Mouse (Mus musculus): ENCODE results near the gene Tenm3.

Tenm3 gene

DNA sequence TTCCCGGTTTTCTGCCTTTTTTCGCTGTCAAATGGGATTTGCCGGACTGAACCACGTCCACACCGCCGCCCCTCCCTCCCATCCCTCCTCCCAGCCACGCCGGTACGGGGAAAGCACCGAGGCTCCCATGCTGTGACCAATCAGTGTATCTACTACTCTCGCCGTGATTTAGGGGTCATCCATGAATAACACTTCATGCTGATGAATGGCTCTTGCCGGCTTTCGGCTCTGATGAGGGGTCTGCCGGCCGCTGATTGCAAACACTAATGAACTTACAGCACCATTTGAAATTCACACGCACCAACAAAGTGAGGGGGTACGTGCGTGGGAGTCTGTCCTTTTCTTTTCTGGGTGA, at the start of gene Tenm3:
Gene Tenm3 (minus strand): TSS at position 21 of the 355 bp plus-strand sequence.
- no peak for DNase-seq (ENCODE audit: low spot score in 2 of 2)

DNA sequence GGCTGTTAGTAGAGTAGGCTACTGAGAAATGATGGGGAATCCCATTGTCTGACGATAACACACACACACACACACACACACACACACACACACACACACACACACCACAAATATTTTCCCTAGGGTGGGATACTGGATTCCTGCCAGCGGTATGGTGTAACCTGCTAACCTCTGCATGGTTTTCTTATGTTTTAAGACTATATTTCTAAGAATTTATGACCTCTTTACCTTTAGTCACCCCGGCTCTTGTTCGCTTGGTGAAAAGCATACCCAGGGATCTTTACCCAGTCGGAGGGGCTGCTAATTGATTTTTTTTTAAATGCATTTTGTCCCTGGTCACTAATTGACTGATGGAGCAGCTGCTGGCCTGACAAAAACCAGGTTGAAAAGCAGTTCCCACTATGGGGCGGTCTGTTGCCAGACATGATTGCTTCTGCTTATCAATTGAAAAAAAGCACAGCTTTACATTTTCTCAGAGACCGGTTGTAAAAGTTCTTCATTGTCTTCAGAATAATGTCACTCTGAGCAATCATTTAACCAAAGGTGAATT, 46.5 kb upstream of the Tenm3 start:
- no peak for DNase-seq (ENCODE audit: low spot score in 2 of 2)

DNA sequence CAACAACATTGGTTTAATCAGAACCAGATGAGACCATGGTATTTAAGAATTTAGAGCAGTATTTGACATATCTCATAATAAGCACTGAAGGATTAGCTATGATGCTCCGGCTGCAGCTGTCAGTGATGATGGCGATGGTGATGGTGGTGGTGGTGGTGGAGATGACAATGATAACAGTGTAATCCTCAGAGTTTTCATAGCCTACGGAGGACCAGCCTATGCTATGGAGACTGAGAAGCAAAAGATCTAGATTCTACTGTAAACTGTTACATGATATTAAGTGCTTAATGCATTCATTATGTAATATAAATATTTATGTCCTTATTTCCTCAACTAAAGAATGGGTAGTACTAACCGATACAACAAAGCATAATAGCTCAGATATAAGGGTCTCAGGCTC, 40.5 kb upstream of the Tenm3 start:
- no peak for DNase-seq (ENCODE audit: low spot score in 2 of 2)

DNA sequence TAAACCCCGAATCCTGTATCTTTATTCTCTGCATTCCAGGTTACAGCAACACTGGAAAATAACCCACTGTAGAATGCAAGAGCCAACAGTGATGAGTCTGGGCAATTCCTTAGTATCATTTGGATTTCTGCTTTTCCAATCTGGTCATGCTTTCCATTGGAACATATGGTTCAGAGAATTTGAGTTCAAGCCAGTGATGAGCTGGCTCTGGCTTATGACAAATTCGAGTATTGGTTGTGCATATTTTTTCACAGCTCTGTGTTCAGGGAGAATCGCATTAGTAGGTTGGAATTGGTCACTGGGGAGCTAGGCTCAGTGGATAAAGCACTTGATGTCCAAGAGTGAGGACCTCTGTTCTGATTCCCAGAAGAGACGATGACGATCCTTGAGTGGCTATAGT, 36.8 kb upstream of the Tenm3 start:
- no peak for DNase-seq (ENCODE audit: low spot score in 2 of 2)

DNA sequence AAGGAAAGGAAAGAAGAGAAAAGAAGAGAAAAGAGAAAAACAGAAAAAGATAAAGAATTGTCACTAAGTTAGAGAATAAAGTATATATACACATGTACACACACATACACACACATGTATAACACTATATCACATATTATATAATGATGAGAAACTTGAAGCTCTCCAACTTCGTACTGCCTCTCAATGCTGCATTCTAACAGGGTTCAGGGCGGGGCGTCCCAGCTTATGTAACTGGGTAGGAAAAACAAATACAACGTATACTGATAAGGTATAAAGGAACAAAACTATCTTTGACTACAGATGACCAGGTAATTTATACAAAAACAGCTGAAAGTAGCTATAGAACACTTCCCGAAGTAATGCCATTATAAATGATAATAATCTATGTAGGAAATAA, 22.2 kb upstream of the Tenm3 start:
- DNase-seq (ENCODE audit: low spot score in 2 of 2) = no peak

DNA sequence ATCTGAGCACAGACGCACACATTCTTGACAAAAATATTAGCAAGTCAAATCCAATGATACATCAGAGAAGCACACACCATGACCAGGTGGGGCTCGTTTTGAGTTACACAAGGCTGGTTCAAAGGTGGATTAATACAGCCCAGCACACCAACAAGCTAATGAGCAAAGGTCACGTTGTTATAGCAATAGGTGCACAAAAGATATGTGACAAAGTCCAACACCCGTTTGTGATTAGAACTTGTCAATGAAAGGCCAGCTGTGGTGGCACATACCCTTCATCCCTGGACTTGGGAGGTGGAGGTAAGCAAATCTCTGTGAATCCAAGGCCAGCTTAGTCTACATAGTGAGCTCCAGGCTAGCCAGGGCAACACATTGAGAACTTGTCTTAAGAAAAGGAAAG, 21.7 kb upstream of the Tenm3 start:
- no peak for DNase-seq (ENCODE audit: low spot score in 2 of 2)

DNA sequence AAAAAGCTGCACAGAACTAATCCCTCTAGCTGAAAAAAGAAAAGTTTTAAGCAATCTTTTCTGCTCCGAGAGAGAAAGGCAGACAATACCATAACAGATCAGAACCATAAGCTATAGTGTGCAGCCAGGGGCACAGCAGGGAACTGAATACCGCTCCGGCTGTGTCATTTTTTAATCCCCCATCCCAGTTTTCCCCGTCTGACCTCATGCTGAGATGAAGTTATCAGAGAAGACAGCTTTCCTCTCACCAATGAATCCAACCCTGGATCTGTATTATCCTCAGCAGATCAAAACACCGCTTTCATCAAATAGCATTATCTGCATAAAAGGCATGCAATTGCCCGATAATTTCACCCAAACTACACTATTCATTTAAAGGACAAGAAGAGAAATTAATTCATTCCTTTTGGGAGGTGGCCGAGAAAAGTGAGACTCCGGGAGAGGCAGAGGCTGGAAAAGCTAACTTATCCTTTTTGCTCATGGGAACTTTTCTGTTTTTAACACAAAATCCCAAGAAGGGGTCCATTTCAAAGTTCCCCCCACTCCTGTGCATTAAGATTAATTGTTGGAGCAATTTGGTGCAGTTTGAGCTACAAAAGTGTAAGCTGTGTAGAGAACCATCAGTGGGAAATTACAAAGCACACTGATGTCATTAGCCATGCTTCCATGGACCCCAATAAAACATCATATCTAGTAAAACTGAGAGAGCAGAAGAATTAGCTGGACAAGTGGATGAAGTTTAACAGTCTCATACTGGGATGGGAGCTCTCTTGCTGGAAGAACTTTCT, 6.7 kb upstream of the Tenm3 start:
- DNase-seq (ENCODE audit: low spot score in 2 of 2) = no peak

DNA sequence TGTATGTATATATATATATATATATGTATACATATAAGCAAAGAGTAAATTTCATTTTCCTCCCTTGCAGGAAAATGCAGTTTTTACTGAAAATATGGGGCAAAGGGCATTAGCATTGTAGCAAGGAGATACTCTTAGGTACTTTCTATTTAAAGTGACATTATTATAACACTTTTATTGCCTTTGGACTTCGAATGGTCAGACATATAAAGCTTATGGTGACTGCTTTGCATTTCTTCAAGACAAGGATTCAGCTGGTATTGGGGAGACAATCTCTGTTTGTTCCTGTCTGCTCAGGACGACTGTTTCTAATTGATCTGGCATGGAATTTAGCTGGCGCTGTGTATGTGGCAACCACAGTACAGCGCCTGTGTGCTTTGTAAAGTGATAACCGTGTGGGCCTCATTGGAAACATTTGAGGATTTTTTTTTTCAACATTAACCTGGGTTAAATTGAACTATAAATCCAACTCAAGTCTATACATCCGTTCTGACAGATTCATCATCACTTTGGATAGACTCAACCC, 5.4 kb upstream of the Tenm3 start:
- no peak for DNase-seq (ENCODE audit: low spot score in 2 of 2)

DNA sequence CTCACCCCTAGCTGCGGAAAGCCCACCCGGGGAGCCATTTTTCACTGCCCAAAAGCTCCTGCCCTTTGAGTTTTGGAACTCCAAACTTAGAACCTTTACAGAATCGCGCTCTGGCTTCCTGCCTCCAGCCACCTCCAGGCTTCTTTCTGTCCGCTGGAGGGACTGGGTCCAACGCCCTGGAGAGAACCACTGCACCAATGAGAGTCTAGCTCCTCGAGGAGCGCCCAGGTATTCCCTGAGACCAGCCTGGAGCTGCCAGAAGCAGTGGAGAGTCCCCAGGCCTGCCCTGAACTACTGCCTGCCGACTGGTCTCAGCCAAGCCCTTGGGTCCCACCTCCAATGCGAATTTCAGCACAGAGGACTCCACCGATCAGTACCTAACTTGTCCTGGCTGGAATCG, 1.2 kb upstream of the Tenm3 start:
- no peak for DNase-seq (ENCODE audit: low spot score in 2 of 2)

DNA sequence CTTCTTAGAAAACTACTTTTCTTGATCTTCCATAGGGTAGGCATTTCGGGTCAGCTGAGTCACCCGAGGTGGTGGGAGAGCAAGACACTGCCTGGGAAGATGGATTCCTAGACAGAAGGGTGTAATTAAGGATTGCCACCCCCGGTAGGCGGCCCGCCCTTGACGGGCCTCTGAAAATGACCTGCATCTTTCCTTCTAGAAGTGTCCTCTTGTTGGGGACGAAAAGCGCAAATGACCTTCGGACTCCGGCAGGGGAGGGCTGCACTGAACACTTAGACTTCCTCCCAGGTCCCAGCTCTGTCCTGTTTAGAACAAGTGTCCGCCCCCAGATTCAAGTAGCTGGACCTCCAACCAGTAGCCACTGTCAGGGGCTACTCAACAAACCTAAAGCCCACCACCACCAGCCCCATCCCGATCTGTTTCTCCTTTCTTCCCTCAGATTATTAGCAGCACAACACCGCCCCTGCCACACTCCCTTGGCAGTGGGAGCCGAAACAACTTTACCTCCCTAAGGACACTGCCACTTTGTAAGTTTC, 687 bp upstream of the Tenm3 start:
- no peak for DNase-seq (ENCODE audit: low spot score in 2 of 2)

DNA sequence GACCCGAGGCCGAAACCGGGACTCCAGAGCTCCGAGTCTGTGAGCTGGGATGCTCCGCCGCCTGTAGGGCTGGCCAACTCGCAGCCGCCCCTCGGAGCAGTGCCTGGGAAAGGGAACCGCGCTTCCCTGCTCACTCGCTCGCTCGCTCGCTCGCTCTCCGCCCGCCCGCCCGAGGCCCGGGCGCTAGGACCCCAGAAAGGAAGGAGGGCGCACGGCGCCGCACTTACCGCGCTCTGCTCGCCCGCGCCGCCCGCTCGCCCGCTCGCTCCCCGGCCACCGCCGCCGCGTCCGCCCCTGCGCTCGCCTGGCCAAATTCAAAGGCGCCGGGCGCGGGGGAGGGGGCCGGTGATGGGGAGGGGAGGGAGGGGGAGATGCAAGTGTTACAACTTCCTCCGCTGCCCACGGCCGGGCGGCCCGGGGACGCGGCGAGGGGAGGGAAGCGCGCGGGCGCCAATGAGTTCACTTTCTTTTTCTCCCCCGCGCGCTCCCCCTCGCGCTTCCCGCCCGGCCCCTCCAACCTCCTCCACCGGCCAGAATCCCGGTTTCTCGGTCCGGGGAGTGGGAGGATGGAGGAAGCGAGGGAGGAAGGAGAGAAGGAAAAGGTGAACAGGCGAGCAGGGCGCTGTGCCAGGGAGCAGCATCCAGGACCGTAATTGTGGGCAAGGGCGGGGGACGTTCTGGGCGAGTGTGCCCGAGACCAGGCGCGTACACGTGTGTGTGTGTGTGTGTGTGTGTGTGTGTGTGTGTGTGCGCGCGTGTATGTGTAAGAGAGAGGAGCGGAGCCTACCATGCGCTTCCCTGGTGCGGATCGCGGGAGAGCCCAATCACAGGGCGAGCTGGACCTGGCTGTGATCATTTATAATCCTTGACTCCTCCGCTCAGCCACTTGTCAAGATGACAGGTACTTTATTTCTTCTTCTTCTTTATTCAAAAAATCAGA, 490 bp downstream of the Tenm3 start:
- DNase-seq (ENCODE audit: low spot score in 2 of 2) = peak in 1 of 2 experiments; percentile 41

DNA sequence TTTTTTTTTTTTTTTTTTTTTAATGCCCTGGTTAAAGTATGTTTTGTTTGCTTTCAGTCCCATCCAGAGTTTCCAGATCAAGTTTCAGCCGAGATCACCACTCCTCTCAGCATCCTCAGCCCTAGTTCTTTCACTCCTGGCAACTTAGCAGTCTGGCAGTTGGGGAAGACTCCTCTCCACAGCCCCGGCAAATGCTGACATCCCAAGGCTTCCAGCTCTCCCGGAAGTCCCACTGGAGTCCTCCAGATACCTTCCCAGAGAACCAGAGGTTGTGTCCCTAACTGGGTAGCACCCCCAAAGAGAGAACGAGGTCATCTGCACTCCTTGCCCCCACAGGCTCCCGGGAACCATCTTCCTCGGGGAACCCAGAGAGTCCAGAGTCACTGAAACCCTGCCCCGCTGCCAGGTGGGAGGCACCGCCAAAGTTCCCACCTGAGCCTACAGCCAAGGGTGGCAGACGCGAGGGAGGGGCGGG, 1.2 kb downstream of the Tenm3 start:
- DNase-seq (ENCODE audit: low spot score in 2 of 2) = no peak

DNA sequence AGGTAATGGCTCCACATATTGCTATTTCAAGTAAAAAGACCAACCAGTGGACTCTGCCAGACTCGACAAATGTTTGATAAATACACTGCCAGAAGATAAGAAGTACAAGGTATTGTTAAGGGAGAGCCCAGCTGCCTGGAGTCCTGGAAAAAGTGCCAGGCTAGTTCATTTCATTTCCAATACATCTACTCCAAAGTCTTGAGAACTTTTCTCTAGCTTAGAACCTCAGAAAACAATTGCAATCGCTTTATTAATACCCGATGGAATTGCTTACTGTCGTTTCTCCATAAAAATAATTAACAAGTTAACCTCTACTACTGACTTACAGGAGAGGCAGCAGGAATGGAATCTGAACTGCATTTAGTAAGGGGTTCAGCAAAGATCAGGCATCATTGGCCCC, 1.7 kb downstream of the Tenm3 start:
- DNase-seq (ENCODE audit: low spot score in 2 of 2) = no peak

DNA sequence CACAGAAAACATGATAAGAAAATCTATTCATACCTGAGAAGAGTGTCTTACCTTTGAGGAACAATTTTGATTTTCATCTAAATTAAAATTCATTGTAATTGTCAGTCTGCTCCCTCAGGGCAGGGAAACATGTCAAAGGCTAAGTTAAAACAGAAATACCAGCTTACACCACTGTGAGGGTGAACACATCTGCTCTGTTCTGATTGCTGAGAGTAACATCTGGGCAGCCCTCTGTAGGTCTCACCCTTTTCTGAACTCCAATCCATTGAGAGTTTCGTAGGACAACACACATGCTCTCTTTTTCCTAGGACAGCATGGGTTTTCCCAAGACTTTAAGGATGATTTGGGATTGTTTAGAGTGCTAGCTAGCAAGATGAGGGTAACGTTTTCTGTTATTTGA, 8.0 kb downstream of the Tenm3 start:
- DNase-seq (ENCODE audit: low spot score in 2 of 2) = no peak

DNA sequence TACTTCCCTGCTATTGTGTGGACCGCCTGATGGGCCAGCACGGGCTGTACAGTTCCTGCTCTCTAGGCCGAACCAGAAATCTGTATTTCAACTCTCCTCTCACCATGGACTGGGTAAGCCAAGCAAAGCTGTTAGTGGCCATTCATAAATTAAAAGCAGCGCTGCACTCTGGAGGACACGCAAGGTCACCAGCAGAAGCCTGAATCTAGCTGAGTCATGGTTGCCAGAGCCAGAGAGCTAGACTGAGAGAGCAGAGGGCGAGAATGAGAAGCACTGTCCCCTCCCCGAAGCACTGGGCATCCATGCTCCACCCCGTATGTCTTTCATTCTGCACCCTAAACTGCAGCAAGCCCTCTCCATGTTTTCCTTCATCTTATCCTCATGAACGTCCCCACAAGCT, 16.3 kb downstream of the Tenm3 start:
- DNase-seq (ENCODE audit: low spot score in 2 of 2) = no peak

DNA sequence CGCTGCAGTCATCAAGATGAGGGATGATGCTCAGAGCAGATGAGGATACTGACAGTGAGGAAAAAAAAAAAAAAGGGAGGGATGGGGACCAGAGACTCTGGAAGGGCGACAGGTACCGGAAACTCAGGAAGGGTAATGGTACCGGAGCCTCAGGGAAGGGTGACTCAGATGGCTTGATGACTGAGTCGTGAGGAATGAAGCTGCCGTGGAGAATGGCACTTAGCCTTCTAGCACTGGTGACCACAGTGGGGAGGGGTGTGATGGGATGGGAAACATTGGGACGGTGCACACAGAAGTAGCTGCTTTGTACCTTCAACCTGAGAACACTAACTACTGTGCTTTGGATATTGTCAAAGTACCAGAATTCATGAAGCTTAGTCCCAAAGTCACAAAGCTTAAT, 18.1 kb downstream of the Tenm3 start:
- no peak for DNase-seq (ENCODE audit: low spot score in 2 of 2)

DNA sequence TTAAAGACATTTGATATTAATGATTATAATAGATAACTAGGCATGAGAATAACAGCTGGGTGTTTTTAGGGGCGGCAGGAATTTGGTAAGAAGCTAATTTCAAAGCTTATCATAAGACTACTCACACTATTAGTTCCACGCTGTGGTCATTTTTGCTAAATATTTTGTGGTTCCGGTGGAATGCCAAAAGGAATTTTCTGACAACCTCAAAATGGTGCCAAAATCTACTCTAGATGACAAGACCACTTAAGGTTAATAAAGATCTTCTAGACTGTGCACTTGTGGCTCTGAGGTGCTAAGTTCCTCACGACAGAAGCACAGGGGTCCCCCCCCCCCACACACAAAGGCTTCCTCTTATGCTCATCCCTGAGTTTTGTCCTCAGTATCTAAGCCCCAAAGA, 21.5 kb downstream of the Tenm3 start:
- no peak for DNase-seq (ENCODE audit: low spot score in 2 of 2)

DNA sequence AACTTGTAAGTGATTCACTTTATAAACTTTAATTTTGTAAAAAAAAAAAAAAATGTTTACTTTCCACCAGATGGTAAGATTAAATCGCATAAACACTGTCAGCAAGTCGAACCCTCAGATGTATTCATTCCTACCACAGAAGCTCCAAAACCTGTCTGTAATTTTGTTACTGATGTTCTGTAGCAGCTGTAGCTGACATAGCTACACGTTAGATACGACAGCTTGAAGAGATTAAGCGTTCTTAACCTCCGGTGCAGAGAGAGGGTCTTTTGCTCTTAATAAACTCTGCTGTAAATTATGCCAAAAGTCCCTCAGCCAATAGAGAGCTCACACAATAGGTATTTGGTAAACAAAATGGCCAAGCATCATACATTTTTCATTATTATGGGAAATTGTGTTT, 23.8 kb downstream of the Tenm3 start:
- DNase-seq (ENCODE audit: low spot score in 2 of 2) = no peak

DNA sequence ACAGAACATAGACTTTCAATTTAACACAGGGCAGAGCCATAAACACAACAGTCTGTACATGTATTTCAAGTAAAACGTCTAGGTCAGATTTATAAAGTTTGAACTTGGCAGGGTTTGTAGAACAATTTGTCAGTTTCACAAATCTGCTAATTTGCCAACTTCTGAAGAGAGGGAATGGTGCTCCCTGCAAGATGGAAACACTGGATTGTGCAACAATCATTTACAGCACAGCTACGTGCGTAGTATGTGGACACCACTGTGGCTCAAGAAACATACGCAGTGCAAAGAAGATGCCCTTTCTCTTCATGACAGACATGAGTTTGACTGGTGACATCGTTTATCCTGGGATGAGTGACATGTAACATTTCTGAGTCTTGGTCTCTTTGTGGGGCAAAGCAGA, 24.4 kb downstream of the Tenm3 start:
- no peak for DNase-seq (ENCODE audit: low spot score in 2 of 2)

DNA sequence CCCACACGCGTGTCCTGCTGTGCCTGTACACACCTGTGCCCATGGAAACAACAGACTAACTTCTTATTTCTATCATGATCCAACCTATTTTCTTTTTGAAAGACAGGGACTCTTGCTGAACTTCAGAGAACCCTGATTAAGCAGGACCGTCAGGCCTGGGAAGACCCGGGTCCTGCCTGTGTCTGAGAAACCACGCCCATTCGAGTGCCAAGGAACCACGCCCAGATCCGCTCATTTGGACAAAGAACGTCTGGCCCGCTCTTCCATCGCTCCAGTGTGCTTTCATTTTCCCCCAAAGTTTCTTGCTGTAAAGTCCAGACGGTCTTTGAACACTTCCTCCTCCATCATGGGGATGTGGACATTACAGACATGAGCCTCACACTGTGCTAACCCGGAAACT, 26.8 kb downstream of the Tenm3 start:
- no peak for DNase-seq (ENCODE audit: low spot score in 2 of 2)

DNA sequence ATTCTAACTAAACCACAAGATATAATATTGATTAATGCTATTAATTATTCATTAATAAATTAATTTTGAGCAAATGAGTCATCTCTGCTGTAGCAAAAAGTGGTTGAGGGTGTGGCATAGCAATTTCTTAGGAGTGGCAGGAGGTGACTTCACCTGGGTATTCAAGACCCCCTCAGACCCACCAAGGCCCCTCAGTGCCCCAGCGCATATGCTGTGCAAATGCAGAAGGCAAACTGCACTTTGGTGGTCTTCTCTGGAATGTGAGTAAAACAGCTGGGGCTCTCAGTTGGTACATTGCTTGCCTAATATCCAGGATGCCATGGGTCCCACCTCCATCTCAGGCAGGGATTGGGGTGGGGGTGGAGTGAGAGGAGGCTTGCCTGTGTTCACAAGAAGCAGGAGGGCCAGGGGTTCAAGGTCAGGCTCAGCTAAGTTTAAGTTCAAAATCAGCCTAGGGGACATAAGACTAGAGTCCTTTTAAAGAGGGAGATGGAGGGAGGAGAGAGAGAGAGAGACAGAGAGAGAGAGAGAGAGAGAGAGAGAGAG, 31.5 kb downstream of the Tenm3 start:
- DNase-seq (ENCODE audit: low spot score in 2 of 2) = no peak

DNA sequence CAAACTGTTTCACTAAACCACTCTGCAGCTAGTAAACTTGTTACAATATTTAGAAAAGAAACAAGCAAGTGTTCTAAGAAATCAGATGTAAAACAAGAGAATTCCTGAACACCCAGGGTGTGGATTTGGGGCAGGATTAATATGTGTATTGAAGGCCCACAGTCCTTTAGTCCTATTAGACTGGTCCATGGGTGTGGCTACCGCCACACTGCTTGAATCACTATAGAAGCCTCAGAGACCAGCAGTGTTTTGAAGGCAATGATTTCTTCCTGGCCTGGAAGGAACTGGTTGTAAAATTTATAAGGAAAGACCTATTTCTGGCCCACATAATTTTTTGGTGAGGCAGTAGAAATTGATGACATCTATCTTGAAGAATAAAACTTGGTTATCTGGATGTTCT, 33.1 kb downstream of the Tenm3 start:
- DNase-seq (ENCODE audit: low spot score in 2 of 2) = no peak
